Mouse (Mus musculus): ENCODE measurements at regions not wholly inside any gene's neighbourhood (a gene's known extent, or its start where the extent isn't known, plus 50 kb on each side); places are given as distances from the start of the nearest gene placed in this dataset.

- no peak for DNase-seq (ENCODE audit: inconsistent ontology term)
Observed at GRCm38 (mm10) chr6:14046560-14046959, 175.2 kb upstream of the 2610001J05Rik start.

- peak; percentile 29 for DNase-seq (ENCODE audit: inconsistent ontology term)
Observed at GRCm38 (mm10) chr6:14044654-14045053, 173.3 kb upstream of the 2610001J05Rik start.

- DNase-seq (ENCODE audit: inconsistent ontology term), result no peak
Observed at GRCm38 (mm10) chr6:14025898-14026297, 154.6 kb upstream of the 2610001J05Rik start.

- DNase-seq (ENCODE audit: inconsistent ontology term), result no peak
Observed at GRCm38 (mm10) chr6:14018928-14019327, 147.6 kb upstream of the 2610001J05Rik start.

GRCm38 (mm10) chr6:13982606-13983389, 111.5 kb upstream of the 2610001J05Rik start:
- no peak for DNase-seq (ENCODE audit: inconsistent ontology term)

GRCm38 (mm10) chr6:13974710-13975506, 103.6 kb upstream of the 2610001J05Rik start:
- DNase-seq (ENCODE audit: inconsistent ontology term), result no peak

GRCm38 (mm10) chr6:13964471-13964870, 93.2 kb upstream of the 2610001J05Rik start:
- no peak for DNase-seq (ENCODE audit: inconsistent ontology term)

- DNase-seq (ENCODE audit: inconsistent ontology term), result no peak
Observed at GRCm38 (mm10) chr6:13964013-13964412, 92.7 kb upstream of the 2610001J05Rik start.

GRCm38 (mm10) chr6:13949640-13950039, 78.3 kb upstream of the 2610001J05Rik start:
- DNase-seq (ENCODE audit: inconsistent ontology term), result no peak

GRCm38 (mm10) chr6:13920809-13921760, 49.8 kb upstream of the 2610001J05Rik start:
- no peak for DNase-seq (ENCODE audit: inconsistent ontology term)

All from Muller cell, postnatal 12 days (primary cell).